Mouse (Mus musculus): ENCODE results near the gene Teddm2. TPM values are rescaled to one million over a fixed set of nuclear protein-coding genes. Genes with fewer than 3 reads are reported as not detected.
A peak's percentile ranks its signal among the peaks of the same experiment; 100 is the strongest.

Gene Teddm2
- 0.18 and 0.21 TPM in 2 replicates for polyA plus RNA-seq (2015; fragmentation: Nextera tagmentation; extraction: Ambion mirVana)

DNA sequence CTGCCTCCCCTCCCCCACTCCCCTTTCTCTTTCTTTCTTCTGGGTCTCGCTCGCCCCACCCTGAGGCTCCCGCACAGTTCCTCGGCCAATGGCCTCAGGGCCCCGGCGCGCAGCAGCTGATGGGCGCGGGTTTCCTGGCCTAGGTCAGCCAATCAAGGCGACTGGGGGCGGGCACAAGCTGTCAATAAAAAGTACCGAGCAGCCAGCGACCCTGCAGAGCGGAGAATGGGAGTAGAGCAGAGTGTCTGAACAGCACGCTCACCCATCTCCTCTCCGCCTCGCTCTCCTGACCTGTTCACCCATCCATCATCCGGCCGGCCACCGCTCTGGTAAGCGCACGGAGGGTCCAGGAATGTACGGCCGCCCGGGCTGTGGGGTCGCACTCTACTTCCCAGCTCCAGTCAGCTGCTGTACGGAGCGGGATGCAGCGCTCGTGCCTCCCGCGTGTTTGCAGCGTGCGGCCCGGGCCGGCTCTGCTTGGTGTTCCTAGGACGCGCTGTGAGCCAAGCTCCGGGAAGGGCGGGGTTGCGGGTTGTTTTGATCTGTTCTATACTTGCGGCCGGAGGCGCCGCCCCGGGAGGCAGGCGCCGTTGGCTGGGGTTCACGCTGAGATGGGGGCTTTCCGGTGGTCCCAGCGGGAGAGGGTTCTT is at the start of gene Teddm2, which contains the start of gene Glul:
TSS of gene Teddm2 (minus strand) at position 498 of the 650 bp plus-strand sequence.
TSS of gene Glul (plus strand) at position 214 of the 650 bp plus-strand sequence.
- H3K9me3 ChIP-seq (ENCODE audit: control insufficient read depth, low read length) = no peaks in the 10 kb centered on the region
- ATAC-seq = peak; percentile 99
- peak within 1 kb of the TSS; percentile 86 for H3K4me2 ChIP-seq (ENCODE audit: low read depth, low read length)
- peak within 1 kb of the TSS; percentile 82 for H3K4me3 ChIP-seq (ENCODE audit: low read length)
- peak within 1 kb of the TSS; percentile 89 for H3K9ac ChIP-seq (ENCODE audit: low read depth, low read length)
- no peaks in the 10 kb centered on the region for H3K27me3 ChIP-seq (replicated peaks; ENCODE audit: control insufficient read depth, insufficient read depth, low read length)
- H3K36me3 ChIP-seq (ENCODE audit: control insufficient read depth, insufficient read depth, low read length) = no peaks in the 10 kb centered on the region
- peaks cover 9% of the 10 kb centered on the region; the same call in 1 of the 2 replicates for H3K4me1 ChIP-seq (ENCODE audit: control insufficient read depth, insufficient read depth, low read length)
- under 1% methylated on average over 51 of the region's 51 CpGs for WGBS
- H3K27ac ChIP-seq (ENCODE audit: low read length) = peak within 1 kb of the TSS; percentile 96

DNA sequence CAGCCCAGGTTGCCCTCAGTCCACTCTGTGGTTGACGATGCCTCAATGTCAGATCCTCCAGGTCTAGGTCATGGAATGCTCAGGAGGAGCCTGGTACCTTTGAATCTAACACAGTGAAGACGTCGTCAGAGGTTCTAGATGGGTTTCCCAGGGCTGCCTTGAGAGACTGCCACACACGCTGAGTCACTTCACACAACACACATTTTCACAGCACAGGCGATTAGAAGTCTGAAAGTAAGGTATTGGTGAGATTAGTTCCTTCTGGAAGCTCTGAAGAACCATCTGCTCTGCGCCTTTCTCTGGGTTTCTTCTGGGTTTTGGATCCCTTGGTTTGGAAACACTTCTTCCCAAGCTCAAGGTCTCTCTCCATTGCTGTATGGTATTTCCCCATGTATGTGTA is 47.8 kb upstream of the Teddm2 start:
- Histone ChIP-seq H3K4me2 (ENCODE audit: low read depth, low read length) (no peak overlapping the region), H3K9ac (ENCODE audit: low read depth, low read length) (no peak overlapping the region), H3K4me3 (ENCODE audit: low read length) (no peak overlapping the region), H3K9me3 (ENCODE audit: control insufficient read depth, low read length) (no peaks in the 10 kb centered on the region), H3K4me1 (ENCODE audit: control insufficient read depth, insufficient read depth, low read length) (no peaks in the 10 kb centered on the region), H3K27ac (ENCODE audit: low read length) (no peak overlapping the region), H3K27me3 (replicated peaks; ENCODE audit: control insufficient read depth, insufficient read depth, low read length) (no peaks in the 10 kb centered on the region), H3K36me3 (ENCODE audit: control insufficient read depth, insufficient read depth, low read length) (no peaks in the 10 kb centered on the region)
- no peak for ATAC-seq
- 90% methylated on average over 6 of the region's 6 CpGs for WGBS

DNA sequence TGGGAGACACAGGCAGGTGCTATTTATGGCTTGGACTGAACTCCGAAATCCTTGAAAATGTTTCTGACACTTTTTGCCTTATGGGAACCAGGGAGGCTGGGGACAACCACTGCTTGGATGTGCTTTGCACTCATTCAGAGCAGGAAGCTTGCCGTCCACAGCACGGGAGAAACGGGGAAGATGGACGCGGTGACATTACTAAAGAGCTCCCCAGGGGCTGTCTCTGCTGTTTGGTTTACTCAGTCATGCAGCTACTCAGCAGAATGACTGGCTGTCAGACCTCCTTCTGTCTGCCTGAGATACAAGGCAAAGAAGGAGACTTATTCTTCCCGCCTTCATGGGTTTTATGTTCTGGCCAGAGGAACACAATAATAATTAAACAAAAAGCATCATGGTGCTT is 46.9 kb upstream of the Teddm2 start:
- Histone ChIP-seq H3K27me3 (replicated peaks; ENCODE audit: control insufficient read depth, insufficient read depth, low read length) (no peaks in the 10 kb centered on the region), H3K27ac (ENCODE audit: low read length) (no peak overlapping the region), H3K4me1 (ENCODE audit: control insufficient read depth, insufficient read depth, low read length) (no peaks in the 10 kb centered on the region), H3K36me3 (ENCODE audit: control insufficient read depth, insufficient read depth, low read length) (no peaks in the 10 kb centered on the region), H3K4me3 (ENCODE audit: low read length) (no peak overlapping the region), H3K4me2 (ENCODE audit: low read depth, low read length) (no peak overlapping the region), H3K9me3 (ENCODE audit: control insufficient read depth, low read length) (no peaks in the 10 kb centered on the region), H3K9ac (ENCODE audit: low read depth, low read length) (no peak overlapping the region)
- no peak for ATAC-seq
- WGBS = 48% methylated on average over 7 of the region's 7 CpGs

DNA sequence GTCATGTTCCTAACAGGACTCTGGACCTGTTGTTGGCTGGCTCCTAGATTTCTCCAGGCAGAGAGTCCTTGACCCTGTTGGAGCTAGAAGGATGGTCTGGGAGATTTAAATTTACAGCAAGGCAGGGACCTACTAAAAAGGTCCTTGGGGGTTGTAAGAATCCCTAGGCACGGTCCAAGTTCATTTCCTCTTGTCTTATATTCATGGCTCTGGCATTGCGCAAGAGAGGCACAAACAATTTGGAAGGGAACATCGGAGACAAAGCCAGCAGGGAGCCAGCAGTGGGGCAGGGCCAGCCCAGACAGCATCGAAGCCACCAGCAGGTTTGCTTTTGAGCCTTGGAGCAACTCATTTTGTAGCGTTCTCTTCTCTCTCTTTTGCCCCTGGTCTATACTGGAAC is 45.2 kb upstream of the Teddm2 start:
- no peaks in the 10 kb centered on the region for H3K4me1 ChIP-seq (ENCODE audit: control insufficient read depth, insufficient read depth, low read length)
- H3K9me3 ChIP-seq (ENCODE audit: control insufficient read depth, low read length) = no peaks in the 10 kb centered on the region
- H3K4me2 ChIP-seq (ENCODE audit: low read depth, low read length) = no peak overlapping the region
- H3K36me3 ChIP-seq (ENCODE audit: control insufficient read depth, insufficient read depth, low read length) = no peaks in the 10 kb centered on the region
- no peaks in the 10 kb centered on the region for H3K27me3 ChIP-seq (replicated peaks; ENCODE audit: control insufficient read depth, insufficient read depth, low read length)
- H3K9ac ChIP-seq (ENCODE audit: low read depth, low read length) = no peak overlapping the region
- H3K4me3 ChIP-seq (ENCODE audit: low read length) = no peak overlapping the region
- H3K27ac ChIP-seq (ENCODE audit: low read length) = no peak overlapping the region
- ATAC-seq = no peak
- 72% methylated on average over 5 of the region's 5 CpGs for WGBS

DNA sequence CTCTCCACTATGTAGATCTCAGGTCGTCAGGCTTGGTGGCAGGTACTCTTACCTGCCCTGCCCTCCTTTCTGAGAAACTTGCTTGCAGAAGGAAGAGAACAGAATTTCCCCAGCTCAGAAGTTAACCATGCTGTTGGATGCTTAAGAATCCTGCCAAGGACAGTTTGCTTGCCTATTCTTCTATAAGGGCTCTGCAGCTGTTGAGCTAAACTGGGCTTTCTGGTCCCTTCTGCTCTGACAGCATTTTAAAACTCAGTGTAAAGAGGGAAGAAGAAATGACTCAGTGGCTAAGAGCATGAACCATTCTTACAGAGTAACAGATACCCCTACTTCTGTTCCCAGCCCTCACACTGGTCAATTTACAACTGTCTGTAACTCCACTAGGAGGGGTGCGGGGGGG is 41.0 kb upstream of the Teddm2 start:
- 77% methylated on average over 2 of the region's 2 CpGs for WGBS
- no peak overlapping the region for H3K27ac ChIP-seq (ENCODE audit: low read length)

DNA sequence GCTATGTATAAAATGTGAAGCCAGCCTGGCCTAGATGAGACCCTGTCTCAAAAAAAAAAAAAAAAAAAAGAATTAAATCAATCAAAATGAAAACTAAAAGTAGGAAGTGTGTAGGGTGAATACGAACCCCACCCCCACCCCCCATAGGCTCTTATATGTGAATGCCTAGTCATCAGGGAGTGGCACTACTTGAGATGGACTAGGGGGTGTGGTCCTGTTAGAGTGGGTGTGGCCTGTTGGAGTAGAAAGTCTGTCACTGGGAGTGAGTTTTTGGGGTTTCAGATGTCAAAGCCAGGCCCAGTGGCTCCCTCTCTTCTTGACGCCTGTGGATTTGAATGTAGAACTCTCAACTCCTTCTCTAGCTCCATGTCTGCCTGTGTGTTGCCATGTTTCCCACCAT is 37.0 kb upstream of the Teddm2 start:
- Histone ChIP-seq H3K4me1 (ENCODE audit: control insufficient read depth, insufficient read depth, low read length) (no peaks in the 10 kb centered on the region), H3K27ac (ENCODE audit: low read length) (no peak overlapping the region), H3K27me3 (replicated peaks; ENCODE audit: control insufficient read depth, insufficient read depth, low read length) (no peaks in the 10 kb centered on the region), H3K4me2 (ENCODE audit: low read depth, low read length) (no peak overlapping the region), H3K9ac (ENCODE audit: low read depth, low read length) (no peak overlapping the region), H3K36me3 (ENCODE audit: control insufficient read depth, insufficient read depth, low read length) (no peaks in the 10 kb centered on the region), H3K9me3 (ENCODE audit: control insufficient read depth, low read length) (no peaks in the 10 kb centered on the region), H3K4me3 (ENCODE audit: low read length) (no peak overlapping the region)
- 93% methylated on average over 2 of the region's 2 CpGs for WGBS
- no peak for ATAC-seq

More for the DNA sequence above, 41.0 kb upstream of the Teddm2 start:
- ATAC-seq = no peak
- H3K4me1 ChIP-seq (ENCODE audit: control insufficient read depth, insufficient read depth, low read length) = no peaks in the 10 kb centered on the region
- no peaks in the 10 kb centered on the region for H3K27me3 ChIP-seq (replicated peaks; ENCODE audit: control insufficient read depth, insufficient read depth, low read length)
- H3K9me3 ChIP-seq (ENCODE audit: control insufficient read depth, low read length) = no peaks in the 10 kb centered on the region
- no peak overlapping the region for H3K4me2 ChIP-seq (ENCODE audit: low read depth, low read length)
- no peak overlapping the region for H3K4me3 ChIP-seq (ENCODE audit: low read length)
- no peaks in the 10 kb centered on the region for H3K36me3 ChIP-seq (ENCODE audit: control insufficient read depth, insufficient read depth, low read length)
- H3K9ac ChIP-seq (ENCODE audit: low read depth, low read length) = no peak overlapping the region

DNA sequence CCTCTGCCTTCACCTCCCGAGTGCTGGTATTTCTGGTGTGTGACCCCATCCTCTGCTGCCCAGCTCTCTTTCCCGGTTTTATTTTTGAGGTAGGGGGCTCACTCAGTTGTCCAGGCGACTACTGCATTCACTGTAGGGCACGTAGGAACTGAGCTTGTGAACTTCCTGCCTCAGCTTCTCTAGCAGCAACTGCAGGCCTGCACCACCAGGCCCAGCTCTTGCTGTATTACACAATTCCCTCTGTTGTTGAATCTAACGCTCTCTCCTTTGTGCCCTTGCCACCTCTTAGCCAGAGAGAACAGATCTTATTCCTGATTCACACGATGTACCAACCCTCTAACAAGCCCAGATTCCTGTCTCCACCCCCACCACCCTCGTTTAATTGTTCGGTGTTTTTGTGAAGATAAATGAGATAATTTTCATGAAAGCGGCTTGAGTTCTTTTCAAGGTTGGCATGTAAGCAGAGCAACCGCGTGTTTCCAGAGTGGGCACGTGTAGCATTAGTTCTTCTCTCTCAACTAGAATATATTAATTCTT is 35.9 kb upstream of the Teddm2 start:
- Histone ChIP-seq H3K27me3 (replicated peaks; ENCODE audit: control insufficient read depth, insufficient read depth, low read length) (no peaks in the 10 kb centered on the region), H3K9ac (ENCODE audit: low read depth, low read length) (no peak overlapping the region), H3K36me3 (ENCODE audit: control insufficient read depth, insufficient read depth, low read length) (no peaks in the 10 kb centered on the region), H3K27ac (ENCODE audit: low read length) (no peak overlapping the region), H3K4me1 (ENCODE audit: control insufficient read depth, insufficient read depth, low read length) (no peaks in the 10 kb centered on the region), H3K4me3 (ENCODE audit: low read length) (no peak overlapping the region), H3K9me3 (ENCODE audit: control insufficient read depth, low read length) (no peaks in the 10 kb centered on the region), H3K4me2 (ENCODE audit: low read depth, low read length) (no peak overlapping the region)
- WGBS = 72% methylated on average over 12 of the region's 12 CpGs
- ATAC-seq = no peak

DNA sequence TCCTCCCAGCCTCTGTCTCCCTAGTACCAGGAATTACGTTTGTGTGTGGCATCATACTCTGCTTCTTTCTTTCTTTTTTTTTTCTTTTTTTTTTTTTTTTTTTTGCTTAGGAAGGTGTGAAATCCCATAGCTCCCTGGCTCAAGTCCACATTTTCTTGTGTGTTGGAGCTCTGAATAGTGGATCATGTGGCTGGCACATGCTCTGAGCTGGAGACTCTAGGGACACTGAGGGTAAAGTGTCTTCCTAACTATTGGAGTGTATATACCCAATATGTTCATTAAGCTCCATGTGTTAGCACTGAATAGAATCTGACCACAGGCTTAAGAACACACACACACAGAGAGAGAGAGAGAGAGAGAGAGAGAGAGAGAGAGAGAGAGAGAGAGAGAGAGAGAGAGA is 33.7 kb upstream of the Teddm2 start:
- no peak overlapping the region for H3K27ac ChIP-seq (ENCODE audit: low read length)
- no peaks in the 10 kb centered on the region for H3K27me3 ChIP-seq (replicated peaks; ENCODE audit: control insufficient read depth, insufficient read depth, low read length)
- no peaks in the 10 kb centered on the region for H3K36me3 ChIP-seq (ENCODE audit: control insufficient read depth, insufficient read depth, low read length)
- 72% methylated on average over 1 of the region's 1 CpGs for WGBS
- H3K4me1 ChIP-seq (ENCODE audit: control insufficient read depth, insufficient read depth, low read length) = no peaks in the 10 kb centered on the region
- no peak overlapping the region for H3K9ac ChIP-seq (ENCODE audit: low read depth, low read length)
- no peak overlapping the region for H3K4me2 ChIP-seq (ENCODE audit: low read depth, low read length)
- no peaks in the 10 kb centered on the region for H3K9me3 ChIP-seq (ENCODE audit: control insufficient read depth, low read length)
- H3K4me3 ChIP-seq (ENCODE audit: low read length) = no peak overlapping the region
- ATAC-seq = no peak

DNA sequence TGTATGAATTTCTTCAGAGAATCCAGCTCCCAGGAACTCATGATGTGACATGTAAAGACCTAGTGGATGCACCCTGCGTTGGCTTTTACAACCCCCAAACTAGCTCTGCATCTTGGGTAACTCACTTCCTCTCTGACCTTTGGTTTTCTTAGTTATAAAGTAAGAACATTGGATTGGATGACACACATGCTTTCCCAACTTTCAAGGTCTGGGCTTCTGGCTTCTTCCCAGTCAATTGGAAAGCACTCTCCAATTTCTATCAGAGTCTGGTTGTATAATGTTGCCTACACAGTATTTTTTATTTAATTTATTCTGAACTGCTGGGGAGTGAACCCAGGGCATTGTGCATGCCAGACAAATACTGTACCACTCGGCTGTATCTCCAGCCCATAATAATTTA is 30.4 kb upstream of the Teddm2 start:
- ATAC-seq = no peak
- Histone ChIP-seq H3K27me3 (replicated peaks; ENCODE audit: control insufficient read depth, insufficient read depth, low read length) (no peaks in the 10 kb centered on the region), H3K9ac (ENCODE audit: low read depth, low read length) (no peak overlapping the region), H3K4me3 (ENCODE audit: low read length) (no peak overlapping the region), H3K36me3 (ENCODE audit: control insufficient read depth, insufficient read depth, low read length) (no peaks in the 10 kb centered on the region), H3K4me2 (ENCODE audit: low read depth, low read length) (no peak overlapping the region), H3K9me3 (ENCODE audit: control insufficient read depth, low read length) (no peaks in the 10 kb centered on the region), H3K4me1 (ENCODE audit: control insufficient read depth, insufficient read depth, low read length) (no peaks in the 10 kb centered on the region), H3K27ac (ENCODE audit: low read length) (no peak overlapping the region)
- 81% methylated on average over 2 of the region's 2 CpGs for WGBS
